Mouse (Mus musculus): ENCODE measurements around the gene Vav1. TPM values are rescaled to one million over a fixed set of nuclear protein-coding genes. Genes with fewer than 3 reads are reported as not detected.

Gene Vav1
- polyA plus RNA-seq, 1 experiment from 2014 or later: 1.4 TPM

DNA sequence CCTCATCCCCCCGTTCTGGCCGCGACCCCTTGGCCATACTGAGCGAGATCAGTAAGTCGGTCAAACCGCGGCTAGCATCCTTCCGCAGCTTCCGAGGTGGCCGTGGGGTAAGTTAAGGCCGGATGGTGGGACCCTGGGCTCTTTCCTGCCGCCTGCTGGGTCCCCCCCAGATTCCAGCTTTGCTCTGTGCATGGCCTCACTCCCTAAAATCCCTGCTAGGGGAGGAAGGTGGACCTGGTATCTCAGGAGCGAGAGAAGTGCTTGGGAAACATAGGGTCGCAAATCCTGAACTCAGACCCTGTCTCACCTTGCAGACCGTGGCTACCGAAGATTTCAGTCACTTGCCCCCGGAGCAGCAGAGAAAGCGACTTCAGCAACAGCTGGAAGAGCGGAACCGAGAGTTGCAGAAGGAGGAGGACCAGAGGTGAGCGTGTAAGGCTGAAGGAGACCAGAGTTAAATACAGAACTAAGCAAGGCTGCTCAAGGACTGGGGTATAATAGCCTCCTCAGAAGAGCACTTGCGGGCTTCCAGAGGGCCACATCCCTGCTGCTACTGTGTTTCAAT, 21.9 kb upstream of the Vav1 start:
- Histone ChIP-seq H3K36me3 (ENCODE audit: control insufficient read depth, insufficient read depth, low read length) (peaks cover 33% of the 10 kb centered on the region), H3K4me2 (replicated peaks; ENCODE audit: low read depth) (no peak overlapping the region), H3K9ac (ENCODE audit: low read length) (no peak overlapping the region), H3K9me3 (ENCODE audit: control insufficient read depth, low read length) (no peaks in the 10 kb centered on the region), H3K27me3 (ENCODE audit: control insufficient read depth, insufficient read depth, low read length) (no peaks in the 10 kb centered on the region), H3K27ac (replicated peaks) (no peak overlapping the region), H3K4me3 (ENCODE audit: low read depth, low read length) (no peak overlapping the region), H3K4me1 (replicated peaks; ENCODE audit: control insufficient read depth, insufficient read depth) (no peaks in the 10 kb centered on the region)
- ATAC-seq (ENCODE audit: low FRiP score, low TSS enrichment): no peak
- WGBS: 93% methylated on average over 22 of the region's 22 CpGs
- TF ChIP-seq CTCF (IDR thresholded peaks at IDR 0.05; ENCODE audit: low read depth) (no peak), EP300 (optimal IDR thresholded peaks at IDR 0.05) (no peak)
- no peak for DNase-seq (ENCODE audit: low spot score)

DNA sequence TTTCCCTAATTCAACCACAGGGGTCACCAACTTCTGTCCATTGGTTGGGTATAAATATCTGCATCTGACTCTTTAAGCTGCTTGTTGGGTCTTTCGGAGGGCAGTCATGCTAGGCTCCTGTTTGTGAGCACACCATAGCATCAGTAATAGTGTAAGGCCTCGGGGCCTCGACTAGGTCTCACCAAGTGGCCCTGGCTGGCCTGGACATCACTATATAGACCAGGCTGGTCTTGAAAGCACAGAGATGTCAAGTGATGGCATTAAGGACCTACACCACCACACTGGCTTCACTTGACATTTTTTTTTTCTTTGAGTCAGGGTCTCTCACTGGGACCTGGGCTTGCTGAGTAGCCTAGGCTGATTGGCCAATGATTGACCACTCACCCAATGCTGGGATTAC, 20.7 kb upstream of the Vav1 start:
- Histone ChIP-seq H3K27me3 (ENCODE audit: control insufficient read depth, insufficient read depth, low read length) (no peaks in the 10 kb centered on the region), H3K9ac (ENCODE audit: low read length) (no peak overlapping the region), H3K9me3 (ENCODE audit: control insufficient read depth, low read length) (no peaks in the 10 kb centered on the region), H3K27ac (replicated peaks) (no peak overlapping the region), H3K36me3 (ENCODE audit: control insufficient read depth, insufficient read depth, low read length) (peaks cover 38% of the 10 kb centered on the region), H3K4me3 (ENCODE audit: low read depth, low read length) (no peak overlapping the region), H3K4me1 (replicated peaks; ENCODE audit: control insufficient read depth, insufficient read depth) (no peaks in the 10 kb centered on the region), H3K4me2 (replicated peaks; ENCODE audit: low read depth) (no peak overlapping the region)
- ATAC-seq (ENCODE audit: low FRiP score, low TSS enrichment) (no peak), DNase-seq (ENCODE audit: low spot score) (no peak)
- WGBS: 93% methylated on average over 3 of the region's 3 CpGs
- TF ChIP-seq CTCF (IDR thresholded peaks at IDR 0.05; ENCODE audit: low read depth) (no peak), EP300 (optimal IDR thresholded peaks at IDR 0.05) (no peak)

DNA sequence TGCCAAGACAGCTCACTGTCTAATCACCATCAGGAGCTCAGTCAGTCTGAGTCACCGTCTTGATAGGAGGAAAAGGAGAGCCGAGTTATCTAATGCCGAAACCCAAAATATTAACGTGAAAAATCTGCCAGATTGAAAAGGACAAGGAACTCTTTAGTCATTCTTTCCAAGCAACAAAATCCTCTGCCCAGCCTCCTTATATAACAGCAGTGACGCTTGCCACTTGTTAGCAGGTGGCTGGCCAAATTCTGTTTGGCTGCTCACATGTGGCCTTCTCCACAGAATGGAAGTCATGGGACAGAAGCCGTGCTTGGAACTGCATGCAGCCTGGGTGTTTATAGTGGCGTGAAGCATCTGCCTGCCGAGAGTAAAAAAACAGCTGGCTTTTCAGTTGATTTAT, 19.2 kb upstream of the Vav1 start:
- Histone ChIP-seq H3K4me2 (replicated peaks; ENCODE audit: low read depth) (no peak overlapping the region), H3K9ac (ENCODE audit: low read length) (no peak overlapping the region), H3K27me3 (ENCODE audit: control insufficient read depth, insufficient read depth, low read length) (no peaks in the 10 kb centered on the region), H3K4me1 (replicated peaks; ENCODE audit: control insufficient read depth, insufficient read depth) (peaks cover 1% of the 10 kb centered on the region), H3K4me3 (ENCODE audit: low read depth, low read length) (no peak overlapping the region), H3K36me3 (ENCODE audit: control insufficient read depth, insufficient read depth, low read length) (peaks cover 27% of the 10 kb centered on the region), H3K9me3 (ENCODE audit: control insufficient read depth, low read length) (no peaks in the 10 kb centered on the region), H3K27ac (replicated peaks) (no peak overlapping the region)
- no peak for ATAC-seq (ENCODE audit: low FRiP score, low TSS enrichment)
- no peak for DNase-seq (ENCODE audit: low spot score)
- 77% methylated on average over 8 of the region's 8 CpGs for WGBS
- TF ChIP-seq EP300 (optimal IDR thresholded peaks at IDR 0.05): no peak
- TF ChIP-seq CTCF (IDR thresholded peaks at IDR 0.05; ENCODE audit: low read depth): no peak

DNA sequence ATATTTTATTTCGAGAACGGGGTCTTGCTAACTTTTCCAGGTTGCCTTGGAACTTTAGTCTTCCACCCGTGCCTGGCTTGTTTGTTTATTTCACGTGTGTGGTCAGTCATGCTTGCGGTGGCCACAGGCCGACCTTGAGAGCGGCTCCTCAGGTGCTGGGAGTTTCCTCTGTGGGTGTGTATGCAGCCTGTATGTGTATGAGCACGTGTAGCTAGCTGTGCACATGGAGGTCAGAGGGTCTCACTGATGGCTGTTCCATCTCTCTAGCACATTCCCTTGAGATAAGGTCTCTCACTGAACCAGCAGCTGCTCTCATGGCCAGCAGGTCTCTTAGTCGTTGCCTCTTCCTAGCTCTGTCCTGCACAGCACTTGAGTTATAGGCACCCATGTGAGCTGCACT, 18.5 kb upstream of the Vav1 start:
- H3K9me3 ChIP-seq (ENCODE audit: control insufficient read depth, low read length): no peaks in the 10 kb centered on the region
- no peak overlapping the region for H3K4me3 ChIP-seq (ENCODE audit: low read depth, low read length)
- peaks cover 4% of the 10 kb centered on the region for H3K4me1 ChIP-seq (replicated peaks; ENCODE audit: control insufficient read depth, insufficient read depth)
- no peak overlapping the region for H3K4me2 ChIP-seq (replicated peaks; ENCODE audit: low read depth)
- H3K9ac ChIP-seq (ENCODE audit: low read length): no peak overlapping the region
- no peak for ATAC-seq (ENCODE audit: low FRiP score, low TSS enrichment)
- WGBS: 84% methylated on average over 9 of the region's 9 CpGs
- H3K27ac ChIP-seq (replicated peaks): no peak overlapping the region
- peaks cover 24% of the 10 kb centered on the region for H3K36me3 ChIP-seq (ENCODE audit: control insufficient read depth, insufficient read depth, low read length)
- TF ChIP-seq CTCF (IDR thresholded peaks at IDR 0.05; ENCODE audit: low read depth) (no peak), EP300 (optimal IDR thresholded peaks at IDR 0.05) (no peak)
- no peak for DNase-seq (ENCODE audit: low spot score)
- H3K27me3 ChIP-seq (ENCODE audit: control insufficient read depth, insufficient read depth, low read length): no peaks in the 10 kb centered on the region

DNA sequence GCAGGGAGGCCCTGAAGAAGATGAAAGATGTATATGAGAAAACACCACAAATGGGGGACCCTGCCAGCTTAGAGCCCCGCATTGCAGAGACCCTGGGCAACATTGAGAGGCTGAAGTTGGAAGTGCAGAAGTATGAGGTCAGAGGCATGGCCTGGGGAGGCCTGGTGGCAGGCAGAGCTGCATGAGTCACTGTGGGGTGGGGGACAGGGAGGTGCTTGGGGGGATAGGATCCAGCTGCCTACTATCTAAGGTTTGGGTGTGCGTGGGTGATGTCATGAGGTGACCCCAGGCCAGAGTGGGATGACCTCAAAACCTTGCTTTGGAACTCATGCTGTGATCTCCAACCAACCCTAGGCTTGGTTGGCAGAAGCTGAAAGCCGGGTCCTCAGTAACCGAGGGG, 17.6 kb upstream of the Vav1 start:
- Histone ChIP-seq H3K9me3 (ENCODE audit: control insufficient read depth, low read length) (no peaks in the 10 kb centered on the region), H3K4me1 (replicated peaks; ENCODE audit: control insufficient read depth, insufficient read depth) (peaks cover 4% of the 10 kb centered on the region), H3K27me3 (ENCODE audit: control insufficient read depth, insufficient read depth, low read length) (no peaks in the 10 kb centered on the region), H3K9ac (ENCODE audit: low read length) (no peak overlapping the region), H3K4me2 (replicated peaks; ENCODE audit: low read depth) (no peak overlapping the region), H3K27ac (replicated peaks) (no peak overlapping the region), H3K4me3 (ENCODE audit: low read depth, low read length) (no peak overlapping the region), H3K36me3 (ENCODE audit: control insufficient read depth, insufficient read depth, low read length) (peaks cover 21% of the 10 kb centered on the region)
- DNase-seq (ENCODE audit: low spot score) (no peak), ATAC-seq (ENCODE audit: low FRiP score, low TSS enrichment) (no peak)
- TF ChIP-seq CTCF (IDR thresholded peaks at IDR 0.05; ENCODE audit: low read depth) (no peak), EP300 (optimal IDR thresholded peaks at IDR 0.05) (no peak)
- 88% methylated on average over 4 of the region's 4 CpGs for WGBS

DNA sequence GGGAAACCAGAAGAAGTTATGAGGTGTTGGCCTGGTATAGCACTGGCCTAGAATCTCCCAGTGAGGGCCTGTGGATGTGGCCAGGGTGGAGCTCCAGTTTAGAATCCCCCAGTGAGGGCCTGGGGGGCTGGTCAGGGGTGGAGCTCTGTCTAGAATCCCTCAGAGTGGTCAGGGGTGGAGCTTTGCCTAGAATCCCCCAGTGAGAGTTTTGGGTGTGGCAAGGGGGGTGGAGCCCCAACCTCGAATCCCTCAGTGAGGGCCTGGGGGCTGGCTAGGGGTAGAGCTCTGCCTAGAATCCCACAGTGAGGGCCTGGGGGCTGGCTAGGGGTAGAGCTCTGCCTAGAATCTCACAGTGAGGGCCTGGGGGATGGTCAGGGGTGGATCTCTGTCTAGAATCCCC, 17.1 kb upstream of the Vav1 start:
- 15% methylated on average over 1 of the region's 1 CpGs for WGBS
- ATAC-seq (ENCODE audit: low FRiP score, low TSS enrichment) (no peak), DNase-seq (ENCODE audit: low spot score) (no peak)
- H3K27ac ChIP-seq (replicated peaks): no peak overlapping the region
- H3K36me3 ChIP-seq (ENCODE audit: control insufficient read depth, insufficient read depth, low read length): peaks cover 21% of the 10 kb centered on the region
- H3K27me3 ChIP-seq (ENCODE audit: control insufficient read depth, insufficient read depth, low read length): no peaks in the 10 kb centered on the region
- no peak for TF ChIP-seq EP300 (optimal IDR thresholded peaks at IDR 0.05)
- TF ChIP-seq CTCF (IDR thresholded peaks at IDR 0.05; ENCODE audit: low read depth): no peak
- H3K9ac ChIP-seq (ENCODE audit: low read length): no peak overlapping the region
- peaks cover 4% of the 10 kb centered on the region for H3K4me1 ChIP-seq (replicated peaks; ENCODE audit: control insufficient read depth, insufficient read depth)
- H3K4me3 ChIP-seq (ENCODE audit: low read depth, low read length): no peak overlapping the region
- H3K4me2 ChIP-seq (replicated peaks; ENCODE audit: low read depth): no peak overlapping the region
- H3K9me3 ChIP-seq (ENCODE audit: control insufficient read depth, low read length): no peaks in the 10 kb centered on the region
